Mouse (Mus musculus) CH12.LX (cell line): ENCODE results near the gene Lrig2. TPM values are rescaled to one million over a fixed set of nuclear protein-coding genes. Genes with fewer than 3 reads are reported as not detected.
A peak's percentile ranks its signal among the peaks of the same experiment; 100 is the strongest.

ENCODE experiments used
- DNase-seq: peaks from one replicate; pipeline ENCODE4 v3.0.0-alpha.2; 2013; ENCODE audit errors: extremely low read depth
- H3K27ac ChIP-seq: 2 replicates; pipeline ENCODE4 v1.5.1; 2012; ENCODE audit warnings: low read depth, mild to moderate bottlenecking, control low read depth, moderate library complexity; ENCODE audit not compliant: insufficient read depth
- H3K27me3 ChIP-seq: replicated peaks from 2 replicates; pipeline ENCODE3; 2012; ENCODE audit warnings: inconsistent platforms
- H3K36me3 ChIP-seq, 2 experiments: replicated peaks in 1 of 2; 2 replicates each; pipeline versions ENCODE3 to v1.6.1; 2012; ENCODE audit warnings: inconsistent platforms in 1 of 2, low read length in 1 of 2, mild to moderate bottlenecking in 1 of 2, mixed read lengths in 1 of 2, moderate library complexity in 1 of 2; ENCODE audit not compliant: control insufficient read depth in 1 of 2, insufficient read depth in 1 of 2
- H3K4me1 ChIP-seq, 2 experiments: 2 replicates each; pipeline ENCODE4 v1.6.1; 2012; ENCODE audit warnings: inconsistent platforms in 1 of 2, moderate library complexity in 1 of 2; ENCODE audit not compliant: insufficient read depth in 2 of 2, control insufficient read depth in 1 of 2
- H3K4me2 ChIP-seq: 2 replicates; pipeline ENCODE4 v1.6.1; 2012; ENCODE audit warnings: low read depth, mild to moderate bottlenecking, control low read depth; ENCODE audit not compliant: poor library complexity, insufficient read depth, severe bottlenecking
- H3K4me3 ChIP-seq, 3 experiments: fragments of 150-350 bp in 1 of 3; sonication (generic) in 1 of 3; replicated peaks in 1 of 3; 2 replicates each; pipeline versions ENCODE3 to v1.5.1; 2011 to 2012; ENCODE audit warnings: low read depth in 2 of 3, low read length in 2 of 3, mild to moderate bottlenecking in 2 of 3, moderate library complexity in 2 of 3, control low read depth in 1 of 3, improper control_type of control experiment in 1 of 3, inconsistent platforms in 1 of 3, mixed read lengths in 1 of 3; ENCODE audit not compliant: poor library complexity in 1 of 3
- H3K79me2 ChIP-seq: replicated peaks from 2 replicates; pipeline ENCODE4 v1.6.1; 2012; ENCODE audit warnings: mild to moderate bottlenecking, moderate library complexity; ENCODE audit not compliant: control insufficient read depth, poor library complexity, insufficient read depth, severe bottlenecking; ENCODE audit errors: extremely low read depth
- H3K9ac ChIP-seq: 2 replicates; pipeline ENCODE4 v1.6.1; 2012; ENCODE audit warnings: low read depth, mild to moderate bottlenecking, control low read depth, moderate library complexity; ENCODE audit not compliant: insufficient read depth
- H3K9me3 ChIP-seq: replicated peaks from 2 replicates; pipeline ENCODE3; 2012; ENCODE audit warnings: low read length, inconsistent platforms, mixed read lengths
- BHLHE40 ChIP-seq: IDR thresholded peaks from 2 replicates; pipeline ENCODE4 v1.6.1; 2011; ENCODE audit warnings: mild to moderate bottlenecking, low read depth, low read length, improper control_type of control experiment
- CHD1 ChIP-seq: IDR thresholded peaks from 2 replicates; pipeline ENCODE4 v1.6.1; 2012; ENCODE audit warnings: low read depth, low read length, improper control_type of control experiment, inconsistent platforms
- CTCF ChIP-seq, 2 experiments: IDR thresholded peaks in 1 of 2; conservative IDR thresholded peaks in 1 of 2; 2 replicates each; pipeline ENCODE4 v1.5.1; 2011 to 2012; ENCODE audit warnings: low read depth in 2 of 2, low read length in 2 of 2, improper control_type of control experiment in 1 of 2, inconsistent platforms in 1 of 2, mild to moderate bottlenecking in 1 of 2, moderate library complexity in 1 of 2
- E2F4 ChIP-seq: IDR thresholded peaks from 2 replicates; pipeline ENCODE4 v1.6.1; 2011; ENCODE audit warnings: low read depth, low read length, improper control_type of control experiment; ENCODE audit not compliant: insufficient replicate concordance
- ETS1 ChIP-seq: conservative IDR thresholded peaks from 2 replicates; pipeline ENCODE4 v1.6.1; 2012; ENCODE audit warnings: low read depth, mild to moderate bottlenecking, inconsistent platforms, low read length, improper control_type of control experiment, moderate library complexity
- GABPA ChIP-seq: IDR thresholded peaks from 2 replicates; pipeline ENCODE4 v1.6.1; 2012; ENCODE audit warnings: low read depth, low read length, improper control_type of control experiment, inconsistent platforms; ENCODE audit not compliant: insufficient replicate concordance
- HCFC1 ChIP-seq: IDR thresholded peaks from 2 replicates; pipeline ENCODE4 v1.6.1; 2012; ENCODE audit warnings: low read depth, mild to moderate bottlenecking, inconsistent platforms, low read length, improper control_type of control experiment
- IRF4 ChIP-seq: IDR thresholded peaks from 2 replicates; pipeline ENCODE4 v1.6.1; 2014; ENCODE audit warnings: low read depth, mild to moderate bottlenecking, inconsistent platforms, low read length, improper control_type of control experiment
- JUN ChIP-seq: IDR thresholded peaks from 2 replicates; pipeline ENCODE4 v1.6.1; 2011; ENCODE audit warnings: low read depth, mild to moderate bottlenecking, low read length, improper control_type of control experiment, moderate library complexity; ENCODE audit not compliant: insufficient read depth
- KAT2A ChIP-seq: IDR thresholded peaks from 2 replicates; pipeline ENCODE4 v1.6.1; 2012; ENCODE audit warnings: low read length, improper control_type of control experiment, inconsistent platforms; ENCODE audit not compliant: insufficient replicate concordance
- MAFK ChIP-seq: IDR thresholded peaks from 2 replicates; pipeline ENCODE4 v1.6.1; 2011; ENCODE audit warnings: low read length, improper control_type of control experiment; ENCODE audit not compliant: insufficient replicate concordance
- MAX ChIP-seq: IDR thresholded peaks from 2 replicates; pipeline ENCODE4 v1.6.1; 2011; ENCODE audit warnings: low read length, improper control_type of control experiment
- MEF2A ChIP-seq: IDR thresholded peaks from 2 replicates; pipeline ENCODE4 v1.6.1; 2014; ENCODE audit warnings: low read depth, mild to moderate bottlenecking, inconsistent platforms, low read length, improper control_type of control experiment, borderline replicate concordance
- NELFE ChIP-seq: IDR thresholded peaks from 2 replicates; pipeline ENCODE4 v1.6.1; 2011; ENCODE audit warnings: low read depth, low read length, improper control_type of control experiment
- POLR2A ChIP-seq: IDR thresholded peaks from 2 replicates; pipeline ENCODE4 v1.6.1; 2011; ENCODE audit warnings: low read depth, mild to moderate bottlenecking, improper control_type of control experiment, low read length
- POLR2AphosphoS2 ChIP-seq: IDR thresholded peaks from 2 replicates; pipeline ENCODE4 v1.6.1; 2011; ENCODE audit warnings: low read depth, low read length, improper control_type of control experiment
- RAD21 ChIP-seq: IDR thresholded peaks from 2 replicates; pipeline ENCODE4 v1.6.1; 2011; ENCODE audit warnings: low read depth, mild to moderate bottlenecking, low read length, improper control_type of control experiment, moderate library complexity
- SIN3A ChIP-seq: IDR thresholded peaks from 2 replicates; pipeline ENCODE4 v1.6.1; 2012; ENCODE audit warnings: low read length, improper control_type of control experiment, inconsistent platforms
- SMC3 ChIP-seq: IDR thresholded peaks from 2 replicates; pipeline ENCODE4 v1.6.1; 2011; ENCODE audit warnings: low read depth, low read length, improper control_type of control experiment
- TBP ChIP-seq: conservative IDR thresholded peaks from 2 replicates; pipeline ENCODE4 v1.6.1; 2011; ENCODE audit warnings: low read depth, low read length, improper control_type of control experiment
- TCF12 ChIP-seq: IDR thresholded peaks from 2 replicates; pipeline ENCODE4 v1.6.1; 2014; ENCODE audit warnings: low read depth, mild to moderate bottlenecking, inconsistent platforms, low read length, improper control_type of control experiment
- UBTF ChIP-seq: IDR thresholded peaks from 2 replicates; pipeline ENCODE4 v1.6.1; 2012; ENCODE audit warnings: low read depth, mild to moderate bottlenecking, inconsistent platforms, low read length, improper control_type of control experiment, moderate library complexity
- USF1 ChIP-seq: IDR thresholded peaks from 2 replicates; pipeline ENCODE4 v1.6.1; 2014; ENCODE audit warnings: low read depth, mild to moderate bottlenecking, inconsistent platforms, low read length, improper control_type of control experiment
- USF2 ChIP-seq: conservative IDR thresholded peaks from 2 replicates; pipeline ENCODE4 v1.6.1; 2011; ENCODE audit warnings: low read depth, low read length, improper control_type of control experiment
- ZC3H11A ChIP-seq: IDR thresholded peaks from 2 replicates; pipeline ENCODE4 v1.6.1; 2012; ENCODE audit warnings: low read depth, mild to moderate bottlenecking, inconsistent platforms, low read length, improper control_type of control experiment
- ZKSCAN1 ChIP-seq: IDR thresholded peaks from 2 replicates; pipeline ENCODE4 v1.6.1; 2012; ENCODE audit warnings: low read depth, inconsistent platforms, low read length, improper control_type of control experiment, borderline replicate concordance
- dilution Hi-C: fragments of 300-500 bp; cut with MboI; formaldehyde crosslinking; loops from 2 replicates; pipeline ENCODE4 v1.14.3; 2020; ENCODE audit warnings: low sequenced_read_pairs; ENCODE audit not compliant: extremely low pct_unique_long_range_greater_than_20kb, extremely low pct_ligation_motif_present
- in situ Hi-C: fragments of 300-500 bp; cut with MboI; formaldehyde crosslinking; loops from 3 replicates; pipeline ENCODE4 v1.14.3; 2019; ENCODE audit warnings: low sequenced_read_pairs, low pct_ligation_motif_present, low pct_unique_long_range_greater_than_20kb, mixed read lengths
- polyA plus RNA-seq: library from polyadenylated mRNA; unstranded; fragments of >175 nt; gene quantifications from 2 replicates; pipeline ENCODE4 v1.2.1, GENCODE M21; 2012; ENCODE audit warnings: low read depth; ENCODE audit not compliant: insufficient read length
- total RNA-seq, 2 experiments: library from RNA; depleted of rRNA; stranded (reverse); fragments of 300-350 nt in 1 of 2; fragments of >200 nt in 1 of 2; gene quantifications; 2 replicates each; pipeline ENCODE4 v1.2.3; 2012 to 2014

Gene Lrig2
- total and polyA plus RNA-seq, 3 experiments = 2.8 to 5.4 (median 5.1) TPM

DNA sequence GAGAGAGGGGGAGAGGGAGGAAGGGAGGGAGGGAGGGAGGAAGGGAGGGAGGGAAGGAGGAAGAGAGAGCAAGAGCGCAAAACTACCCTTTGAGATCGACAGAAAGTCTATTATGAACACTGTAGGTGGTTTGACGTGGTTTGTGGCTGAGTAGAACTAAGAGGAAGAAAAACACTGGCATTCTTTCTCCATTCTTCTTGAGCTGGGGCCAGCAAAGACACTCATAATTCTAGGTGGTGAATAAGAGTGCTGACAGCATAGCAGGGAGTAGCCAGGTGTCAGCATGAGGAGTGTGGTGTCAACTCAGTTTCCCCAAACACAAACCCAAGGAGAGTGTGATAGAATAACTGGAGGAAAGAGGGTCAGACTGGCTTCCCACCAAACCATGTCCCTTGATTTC is 8.8 kb upstream of the Lrig2 start:
- in situ Hi-C loops (no loop called here), dilution Hi-C loops (no loop called here)
- Histone ChIP-seq H3K27ac (no peak overlapping the region), H3K4me1 (peaks cover 3 to 45% of the 10 kb centered on the region in 2 experiments; a peak in 3 of 4 replicates), H3K79me2 (no peaks in the 10 kb centered on the region), H3K9ac (no peak overlapping the region), H3K36me3 (no peaks in the 10 kb centered on the region), H3K4me3 (no peak overlapping the region), H3K9me3 (no peaks in the 10 kb centered on the region), H3K27me3 (no peaks in the 10 kb centered on the region), H3K4me2 (no peak overlapping the region)
- TF ChIP-seq MAFK (no peak), HCFC1 (no peak)
- DNase-seq = no peak

DNA sequence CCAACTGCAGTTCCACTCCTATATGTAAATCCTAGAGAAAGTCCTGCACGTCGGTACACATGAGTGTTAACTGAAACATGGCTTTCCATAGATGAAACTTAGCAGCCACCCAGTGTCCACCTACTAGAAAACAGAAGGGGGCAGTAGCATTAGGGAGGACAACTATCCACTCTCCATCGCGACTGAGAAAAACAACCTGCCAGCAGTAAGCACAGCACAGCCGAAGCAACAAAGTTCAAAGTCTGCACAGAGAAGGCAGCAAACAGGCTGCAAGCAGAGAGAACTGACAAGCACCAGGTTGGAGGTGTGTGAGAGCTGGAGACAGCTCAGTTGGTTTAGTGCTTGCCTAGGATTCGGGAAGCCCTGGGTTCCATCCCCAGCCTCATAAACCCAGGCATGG is 7.2 kb upstream of the Lrig2 start:
- Histone ChIP-seq H3K4me3 (no peak overlapping the region), H3K27me3 (no peaks in the 10 kb centered on the region), H3K79me2 (no peaks in the 10 kb centered on the region), H3K9me3 (no peaks in the 10 kb centered on the region), H3K4me2 (no peak overlapping the region), H3K36me3 (no peaks in the 10 kb centered on the region), H3K27ac (no peak overlapping the region), H3K9ac (no peak overlapping the region), H3K4me1 (peaks cover 3 to 36% of the 10 kb centered on the region in 2 experiments; a peak in 3 of 4 replicates)
- TF ChIP-seq KAT2A (no peak), E2F4 (no peak), ETS1 (no peak), IRF4 (no peak), SIN3A (no peak), MEF2A (no peak), POLR2AphosphoS2 (no peak), UBTF (no peak), TBP (no peak), BHLHE40 (no peak)
- no peak for DNase-seq
- in situ Hi-C loops = loop anchor here (10.0 kb wide), 1 partner anchor 156 kb away; no protein-coding TSS in a partner anchor
- dilution Hi-C loops = no loop called here

DNA sequence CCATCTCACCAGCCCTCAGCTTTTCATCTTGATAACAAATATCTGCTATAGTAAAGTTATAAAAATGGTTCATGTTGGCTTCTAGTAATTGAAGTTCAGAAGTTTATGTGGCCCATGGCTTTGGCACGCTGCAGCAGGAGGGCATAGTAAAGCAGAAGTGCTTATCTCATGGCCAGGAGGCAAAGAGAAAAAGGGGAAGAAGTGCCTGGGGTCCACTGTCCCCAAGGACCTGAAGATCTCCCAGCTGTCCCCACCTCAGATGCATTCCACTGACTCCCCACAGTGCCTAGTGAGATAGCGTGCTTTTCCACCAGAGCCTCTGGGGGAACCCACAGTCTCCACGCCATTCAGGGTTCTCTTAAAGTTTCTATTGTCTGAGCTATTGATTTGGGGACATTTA is 6.7 kb upstream of the Lrig2 start:
- in situ Hi-C loops = loop anchor here (10.0 kb wide), 1 partner anchor 156 kb away; no protein-coding TSS in a partner anchor
- H3K27ac ChIP-seq = no peak overlapping the region
- H3K27me3 ChIP-seq = no peaks in the 10 kb centered on the region
- no peaks in the 10 kb centered on the region for H3K79me2 ChIP-seq
- dilution Hi-C loops = no loop called here
- H3K36me3 ChIP-seq = no peaks in the 10 kb centered on the region
- peak; percentile 12 for DNase-seq
- H3K9ac ChIP-seq = no peak overlapping the region
- no peak overlapping the region for H3K4me3 ChIP-seq
- H3K4me2 ChIP-seq = no peak overlapping the region
- no peak for TF ChIP-seq TCF12
- TF ChIP-seq JUN = no peak
- TF ChIP-seq TBP = no peak
- TF ChIP-seq USF2 = no peak
- no peak for TF ChIP-seq ETS1
- no peak for TF ChIP-seq CTCF (conservative IDR thresholded peaks at IDR 0.05 in 1 of 2, IDR thresholded peaks at IDR 0.05 in 1 of 2; ENCODE audit: low read depth in 2 of 2, low read length in 2 of 2)
- no peak for TF ChIP-seq ZC3H11A
- no peak for TF ChIP-seq POLR2A
- no peak for TF ChIP-seq GABPA
- no peak for TF ChIP-seq MAX
- TF ChIP-seq E2F4 = no peak
- no peak for TF ChIP-seq RAD21
- no peak for TF ChIP-seq CHD1
- no peak for TF ChIP-seq NELFE
- no peak for TF ChIP-seq USF1
- TF ChIP-seq UBTF = no peak
- no peak for TF ChIP-seq SMC3
- no peak for TF ChIP-seq ZKSCAN1
- no peaks in the 10 kb centered on the region for H3K9me3 ChIP-seq
- peaks cover 3 to 30% of the 10 kb centered on the region in 2 experiments; a peak in 3 of 4 replicates for H3K4me1 ChIP-seq
